Mouse (Mus musculus) hematopoietic multipotent progenitor cell, adult 10-12 weeks (in vitro differentiated cells): ENCODE measurements around the gene Tmem217. TPM values are rescaled to one million over a fixed set of nuclear protein-coding genes. Genes with fewer than 3 reads are reported as not detected.

Source experiments
- polyA plus RNA-seq: library from polyadenylated mRNA; stranded (reverse); fragments of >175 nt; gene quantifications from 2 replicates; pipeline ENCODE4 v1.2.3, GENCODE M21; 2012; ENCODE audit warnings: low replicate concordance

Tmem217 gene
- polyA plus RNA-seq, result not detected in 2 replicates

GRCm38 (mm10) chr17:29552162-29552732 is at the start of gene Tmem217:
Gene Tmem217, minus strand, starts transcription at chr17:29552385.

GRCm38 (mm10) chr17:29549543-29550428 is 2.4 kb downstream of the Tmem217 start, which contains the start of the genes Gm17657 and Tbc1d22b:
Gene Gm17657, minus strand, starts transcription at chr17:29549638.
Gene Tbc1d22b, plus strand, starts transcription at chr17:29549785.

DNA sequence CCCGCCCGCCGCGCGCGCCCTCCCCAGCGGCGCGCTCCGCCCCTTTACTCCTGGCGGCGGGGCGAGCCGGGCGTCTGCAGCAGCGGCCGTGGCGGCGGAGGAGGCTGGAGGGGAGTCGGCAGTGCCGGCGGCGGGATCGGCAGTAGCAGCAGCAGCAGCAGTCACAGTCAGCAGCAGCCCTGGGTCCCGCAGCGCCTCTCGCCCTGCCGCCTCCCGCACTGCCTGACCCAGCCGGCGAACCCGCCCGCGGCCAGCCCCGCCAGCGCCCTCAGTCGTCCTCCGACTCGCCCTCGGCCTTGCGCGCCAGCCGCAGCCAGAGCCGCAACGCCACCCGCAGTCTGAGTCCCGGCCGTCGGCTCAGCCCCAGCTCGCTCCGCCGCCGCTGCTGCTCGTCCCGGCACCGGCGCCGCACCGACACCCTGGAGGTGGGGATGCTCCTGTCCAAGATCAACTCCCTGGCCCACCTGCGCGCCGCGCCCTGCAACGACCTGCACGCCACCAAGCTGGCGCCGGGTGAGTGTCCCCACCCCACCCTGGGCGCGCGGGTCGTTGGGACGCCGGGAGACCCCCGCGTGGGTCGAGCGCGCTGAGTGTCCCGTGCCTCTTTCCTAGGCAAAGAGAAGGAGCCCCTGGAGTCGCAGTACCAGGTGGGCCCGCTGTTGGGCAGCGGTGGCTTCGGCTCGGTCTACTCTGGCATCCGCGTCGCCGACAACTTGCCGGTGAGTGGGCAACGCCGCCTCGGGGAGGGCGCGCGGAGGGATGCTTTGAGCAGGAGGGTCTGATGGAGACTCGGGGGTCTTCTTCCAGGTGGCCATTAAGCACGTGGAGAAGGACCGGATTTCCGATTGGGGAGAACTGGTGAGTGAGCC is 61.2 kb downstream of the Tmem217 start, which contains the start of gene Pim1:
Pim1 (plus strand) TSS at position 41 of the 869 bp plus-strand sequence.

Other genes with a start within 250 kb of the Tmem217 start
- 27.6 and 77.3 TPM in 2 replicates for gene Pi16, start 234.7 kb downstream of the Tmem217 start, polyA plus RNA-seq
- gene Mtch1, start 204.5 kb downstream of the Tmem217 start, polyA plus RNA-seq, result 107 and 147 TPM in 2 replicates
- 243 and 259 TPM in 2 replicates for gene Fgd2, start 191.5 kb downstream of the Tmem217 start, polyA plus RNA-seq
- 73.2 and 209 TPM in 2 replicates for gene Pim1, start 61.6 kb downstream of the Tmem217 start, polyA plus RNA-seq
- not detected in 2 replicates for gene Gm17657, start 2.7 kb downstream of the Tmem217 start, polyA plus RNA-seq
- 37.5 and 54.1 TPM in 2 replicates for gene Tbc1d22b, start 2.6 kb downstream of the Tmem217 start, polyA plus RNA-seq
- gene Rnf8, start 62.4 kb upstream of the Tmem217 start, polyA plus RNA-seq, result 17.6 and 28.0 TPM in 2 replicates
- gene Gm28043, start 62.5 kb upstream of the Tmem217 start, polyA plus RNA-seq, result 0.51 and 0.69 TPM in 2 replicates
- 78.4 and 109 TPM in 2 replicates for gene Cmtr1, start 108.2 kb upstream of the Tmem217 start, polyA plus RNA-seq
- gene Ccdc167, start 164.7 kb upstream of the Tmem217 start, polyA plus RNA-seq, result 3.3 and 8.9 TPM in 2 replicates